Mouse (Mus musculus) adipocyte (in vitro differentiated cells): ENCODE data around the gene Pak4.
A peak's percentile ranks its signal among the peaks of the same experiment; 100 is the strongest.
"Not testable (repeated sequence)": the region's sequence is repeated elsewhere in the genome, so short reads cannot be mapped to it uniquely, and the experiment has no call there.

Experiments used
- DNase-seq: peaks from one replicate; pipeline ENCODE4 v3.0.0-alpha.2; 2016; ENCODE audit warnings: low spot score

Pak4 gene

DNA sequence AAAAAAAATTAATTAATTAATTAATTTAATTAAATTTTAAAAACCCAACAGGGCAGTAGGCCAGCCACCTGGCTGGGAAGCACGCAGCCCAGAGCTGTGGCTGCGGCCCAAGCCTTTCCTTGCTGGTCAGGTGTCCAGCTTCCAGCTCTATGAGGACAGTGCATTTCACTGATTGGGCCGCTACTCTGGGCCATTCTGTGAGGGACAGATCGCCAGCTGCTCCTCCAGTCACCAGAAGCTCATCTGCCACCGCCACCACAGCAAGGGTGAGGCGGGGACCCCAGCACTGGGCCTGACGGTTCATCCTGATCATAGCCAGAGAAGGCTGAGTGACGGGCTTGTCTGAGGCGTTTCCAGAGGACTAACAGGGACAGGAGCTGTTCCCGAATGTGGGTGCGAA, 36.0 kb downstream of the Pak4 start:
- DNase-seq: no peak

DNA sequence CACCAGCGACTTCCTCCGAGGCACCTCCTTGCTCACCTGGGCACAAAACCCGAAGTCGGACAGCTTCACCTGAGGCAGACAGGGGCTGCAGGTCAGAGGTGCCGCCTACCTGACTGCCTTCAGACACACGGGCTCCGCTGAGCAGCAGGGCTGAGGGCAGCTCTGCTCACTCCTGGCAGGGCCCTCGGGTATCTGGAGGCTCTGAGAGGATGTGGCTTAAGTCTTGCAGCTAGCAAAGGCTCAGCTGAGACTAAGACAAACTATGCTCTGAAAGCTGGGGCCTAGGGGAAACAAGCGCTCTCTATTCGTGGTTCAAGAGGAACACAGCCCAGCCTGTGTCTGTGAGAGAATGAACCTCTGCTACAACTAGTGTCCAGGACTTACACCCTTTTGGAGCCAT, 37.1 kb downstream of the Pak4 start:
- DNase-seq: no peak

DNA sequence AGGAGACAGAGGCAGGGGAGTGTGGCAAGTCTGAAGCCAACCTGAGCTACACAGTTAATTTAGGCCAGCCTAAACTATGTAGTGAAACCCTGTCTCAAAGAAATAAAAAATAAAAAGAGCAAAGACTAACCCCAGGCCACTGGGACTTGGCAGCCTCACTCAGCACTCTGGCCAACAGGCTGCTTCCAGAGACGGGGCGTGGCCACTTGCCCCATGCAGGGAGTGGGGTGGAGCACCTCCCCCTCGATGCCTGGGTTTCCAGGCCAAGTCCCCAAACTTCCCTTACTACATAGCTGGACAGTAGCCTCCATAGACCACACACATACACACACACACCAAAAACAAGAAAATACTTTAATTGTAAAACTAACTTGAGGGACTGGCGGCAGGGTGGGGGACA, 39.5 kb downstream of the Pak4 start:
- DNase-seq: peak; percentile 82

DNA sequence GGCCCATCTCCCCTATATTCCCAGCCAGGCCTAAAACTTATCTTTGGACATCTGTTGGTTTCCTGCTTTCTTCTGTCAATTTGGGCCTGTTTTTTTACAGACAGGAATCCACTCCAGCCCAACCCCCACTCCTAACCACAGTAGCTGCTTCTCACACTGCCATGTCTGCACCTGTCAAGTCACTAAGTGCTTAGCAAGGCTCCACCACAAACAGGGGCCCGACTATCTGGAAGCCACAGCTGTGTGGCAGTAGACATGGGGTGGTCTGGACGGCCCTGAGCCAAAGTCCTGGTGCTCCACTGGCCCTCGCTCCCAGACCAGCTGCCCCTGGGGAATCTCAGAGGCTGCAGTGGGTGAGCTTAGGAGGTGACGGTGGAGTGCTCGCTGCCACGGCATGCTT, 40.3 kb downstream of the Pak4 start:
- no peak for DNase-seq

DNA sequence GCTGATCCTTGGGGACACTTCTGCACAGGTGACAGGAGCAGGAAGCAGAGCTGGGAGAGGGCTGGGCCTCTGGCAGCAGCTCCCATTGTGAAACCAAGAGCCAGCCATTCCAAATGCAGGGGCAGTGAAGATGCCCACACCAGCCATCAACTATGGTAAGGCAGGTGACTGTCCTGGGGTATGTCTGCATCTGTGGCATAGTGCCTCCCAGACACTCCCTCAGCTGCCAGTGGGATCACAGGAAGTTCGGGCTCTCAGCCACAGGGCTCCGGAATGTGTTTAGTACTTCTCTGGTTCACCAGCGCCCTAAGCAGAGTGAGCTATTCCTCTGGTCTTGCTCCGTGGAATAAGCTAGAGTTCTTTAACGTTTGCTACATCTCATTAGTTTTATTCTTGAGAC, 40.9 kb downstream of the Pak4 start:
- no peak for DNase-seq

DNA sequence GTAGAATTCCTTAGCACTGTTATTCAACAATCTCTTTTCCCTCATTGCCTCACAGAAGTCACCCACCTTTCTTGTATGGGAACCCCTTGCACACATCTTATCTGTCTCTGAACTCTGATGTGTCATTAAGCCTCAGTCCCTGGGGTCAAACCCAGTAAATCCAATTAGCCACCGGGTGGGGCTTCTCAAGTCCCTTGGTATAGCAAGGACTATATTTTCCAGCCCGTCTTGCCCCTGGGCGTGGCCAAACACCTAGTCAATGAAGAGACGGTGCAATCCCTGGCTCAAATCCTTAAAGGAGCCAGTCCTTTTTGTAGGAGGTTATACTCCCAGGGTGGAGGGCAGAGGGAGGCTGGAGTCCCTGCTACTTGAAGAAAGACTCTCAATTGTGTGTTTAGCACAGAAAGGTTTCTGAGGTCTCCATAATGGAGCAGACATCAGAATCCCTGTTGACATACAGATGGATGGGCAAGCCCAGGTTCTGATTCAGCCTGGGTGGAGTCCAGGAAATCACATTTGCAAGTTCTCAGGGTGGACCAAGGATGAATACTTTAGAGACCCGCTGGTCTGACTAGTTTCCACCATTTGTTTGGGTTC, 41.9 kb downstream of the Pak4 start:
- no peak for DNase-seq

DNA sequence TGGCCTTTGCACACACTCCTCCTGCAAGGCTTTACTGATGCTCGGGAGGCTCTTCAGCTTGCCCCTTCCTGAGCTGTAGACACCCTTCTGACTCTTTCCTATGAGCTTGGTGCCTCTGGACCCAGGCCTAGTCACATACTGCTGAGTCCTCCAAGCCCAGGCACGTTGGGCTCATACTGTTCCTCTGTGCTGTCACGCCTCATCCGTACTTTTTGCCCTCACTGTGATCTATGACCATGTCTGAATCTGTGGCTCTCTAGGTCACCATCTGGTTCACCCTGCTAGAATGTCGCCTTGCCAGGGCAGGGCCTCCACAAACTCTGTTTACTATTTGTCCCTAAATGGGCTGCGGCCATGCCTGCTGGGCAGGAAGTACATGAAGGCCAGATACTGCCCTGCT, 44.9 kb downstream of the Pak4 start:
- DNase-seq: no peak

DNA sequence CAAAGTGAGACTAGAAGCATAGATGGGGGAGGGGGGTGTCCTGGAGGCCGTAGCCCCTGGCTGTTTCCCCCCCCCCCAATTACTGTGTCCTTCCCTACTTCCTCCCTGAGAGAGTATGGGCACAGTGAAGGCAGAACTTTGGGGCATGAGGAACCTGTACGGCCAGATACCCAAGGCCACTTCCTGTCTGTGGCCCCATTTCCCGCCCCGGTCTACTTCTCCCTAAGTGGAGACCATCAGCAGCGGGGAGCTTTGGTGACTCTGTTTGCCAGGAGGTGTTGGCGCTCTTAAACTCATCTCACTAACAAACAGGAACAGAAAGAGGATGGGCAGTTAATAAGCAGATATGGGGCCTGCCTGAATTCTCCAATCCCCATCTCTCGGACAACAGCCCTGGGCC, 50.4 kb downstream of the Pak4 start:
- DNase-seq: no peak

DNA sequence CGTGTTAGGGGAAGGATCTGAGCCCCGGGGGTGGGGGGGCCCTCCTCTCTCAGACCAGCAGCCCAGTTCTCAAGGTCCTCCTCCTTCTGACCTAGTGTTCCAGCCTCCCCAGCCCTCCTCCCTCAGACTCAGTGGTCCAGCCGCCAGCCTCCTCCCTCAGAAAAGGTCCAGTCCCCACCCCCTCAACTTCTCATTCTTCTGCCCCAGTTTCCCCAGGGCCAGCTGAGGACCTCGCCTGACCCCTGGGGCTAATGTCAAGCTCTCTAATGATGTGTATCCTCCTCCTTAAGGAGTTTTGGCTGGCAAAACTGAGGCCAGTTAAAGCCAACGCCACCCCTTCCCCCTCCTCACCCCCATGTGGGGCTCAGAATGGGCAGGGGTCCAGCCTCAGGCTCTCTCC, 50.8 kb downstream of the Pak4 start, which contains the start of gene Nccrp1:
Nccrp1 (minus strand) TSS at position 101 of the 400 bp plus-strand sequence.
- no peak for DNase-seq

DNA sequence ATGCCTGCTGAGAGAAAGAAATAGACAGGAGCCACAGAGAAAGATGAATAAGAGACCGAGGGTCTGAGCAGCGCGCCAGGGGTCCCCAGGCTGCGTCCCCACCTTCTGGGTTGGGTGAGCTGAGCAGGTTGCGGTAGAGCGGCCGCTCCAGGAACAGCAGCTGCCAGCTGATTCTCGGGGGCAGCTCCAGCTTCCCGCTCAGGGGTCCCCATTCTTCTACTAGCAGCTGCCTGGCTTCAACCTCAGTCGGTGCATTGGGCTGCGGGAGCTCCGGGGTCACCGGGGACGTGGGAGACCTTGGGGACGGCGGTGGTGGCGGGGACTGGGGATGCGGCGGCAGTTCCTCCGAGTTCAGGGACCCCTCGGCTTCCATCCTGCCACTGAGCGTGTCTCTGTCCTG, 51.3 kb downstream of the Pak4 start:
- no peak for DNase-seq

DNA sequence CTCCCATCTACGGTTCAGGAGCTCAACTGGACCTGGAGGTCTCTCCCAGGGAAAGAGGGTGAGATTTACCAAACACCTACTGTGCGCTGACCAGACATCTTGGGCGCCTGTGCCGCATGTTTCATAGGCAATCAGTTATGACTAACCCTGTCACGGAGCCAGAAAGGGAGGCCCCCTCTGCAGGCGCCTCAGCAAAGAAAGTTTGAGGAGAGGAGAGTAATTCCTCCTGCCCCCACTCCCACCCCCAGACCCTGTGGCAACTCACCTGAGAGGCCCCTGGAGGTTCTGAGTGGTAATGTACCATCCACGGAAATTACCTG, 52.1 kb downstream of the Pak4 start:
- no peak for DNase-seq

DNA sequence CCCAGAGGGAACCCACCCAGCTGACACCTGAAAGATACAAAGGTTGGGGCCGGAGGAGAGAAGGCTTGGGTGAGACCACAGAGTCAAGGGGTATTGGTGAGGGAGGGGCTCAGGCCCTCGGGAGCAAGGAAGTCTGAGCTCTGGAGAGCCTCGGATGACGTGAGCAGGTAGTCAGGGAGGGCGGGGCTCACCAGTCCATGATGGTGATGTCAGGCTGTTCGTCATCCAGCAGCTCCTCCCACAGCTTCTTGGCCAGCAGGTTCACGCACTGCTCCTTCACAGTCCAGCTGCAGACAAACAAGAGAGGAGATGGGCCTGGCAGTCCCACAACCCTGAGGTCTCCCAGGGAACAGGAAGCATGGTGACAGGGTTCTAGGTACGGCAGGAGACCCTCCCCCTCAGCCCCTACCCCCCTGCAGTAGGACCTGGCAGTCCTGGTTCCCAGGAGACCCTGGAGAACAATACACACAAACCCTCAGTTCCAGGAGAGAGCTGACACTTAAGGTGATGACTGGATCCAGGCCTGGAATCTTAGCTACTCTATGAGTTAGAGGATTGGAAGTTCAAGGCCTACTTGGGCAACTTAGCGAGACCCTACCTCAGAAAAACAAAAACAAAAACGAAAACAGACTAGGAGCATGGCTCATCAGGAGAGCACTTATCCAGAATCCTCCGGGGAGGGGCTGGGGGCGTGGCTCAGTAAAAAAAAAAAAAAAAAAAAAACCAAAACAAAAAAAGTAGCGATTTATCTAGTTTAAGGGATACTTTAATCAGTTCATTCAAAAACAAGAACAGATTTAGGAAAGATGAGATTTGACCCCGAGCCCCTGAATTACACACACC, 52.7 kb downstream of the Pak4 start:
- DNase-seq: no peak

DNA sequence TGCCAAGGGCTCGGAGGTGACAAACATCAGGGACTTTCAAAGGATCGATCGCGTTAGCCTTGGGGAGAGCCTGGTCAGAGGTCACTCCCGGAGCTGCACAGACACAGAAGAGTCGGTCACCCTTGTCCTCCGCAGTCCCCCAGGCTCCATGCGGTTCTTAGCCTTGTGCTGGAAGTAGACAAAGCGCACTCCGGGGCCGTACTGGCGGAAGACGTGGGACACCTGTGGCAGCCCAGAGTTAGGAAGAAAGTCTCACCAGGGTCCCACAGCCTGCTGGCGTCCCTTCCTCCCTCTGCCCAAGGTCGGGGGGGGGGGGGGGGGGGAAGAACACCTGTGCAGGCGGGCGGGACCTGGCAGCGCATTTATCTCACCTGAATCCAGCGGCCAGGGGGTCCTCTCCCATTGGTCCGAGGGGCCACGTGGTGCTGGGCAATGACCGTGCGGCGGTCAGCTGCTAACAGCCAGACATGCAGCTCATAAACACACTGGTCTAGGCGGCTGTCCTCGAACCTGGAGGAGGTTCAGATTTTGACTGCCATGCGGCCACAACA, 53.9 kb downstream of the Pak4 start:
- DNase-seq: no peak

DNA sequence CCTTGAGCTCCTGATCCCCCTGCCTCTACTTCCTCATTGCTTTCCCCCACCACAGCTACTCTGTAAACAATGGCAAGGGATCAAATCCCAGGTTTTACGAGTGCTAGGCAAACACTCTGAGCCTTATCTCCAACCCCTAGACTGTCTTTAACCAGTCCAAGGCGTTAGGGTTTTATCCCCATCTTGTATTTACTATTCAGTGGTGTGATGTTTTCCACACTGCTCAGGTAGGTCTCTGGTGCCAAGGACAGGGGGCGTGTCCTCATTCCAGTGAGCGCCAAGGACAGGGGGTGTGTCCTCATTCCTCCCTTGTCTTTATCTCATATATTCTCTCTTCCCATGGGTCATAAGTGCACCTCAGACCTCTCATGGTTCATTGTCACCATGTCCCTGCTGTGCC, 57.5 kb downstream of the Pak4 start, which contains the start of gene Sycn:
Sycn (plus strand) TSS at position 360 of the 400 bp plus-strand sequence.
- no peak for DNase-seq

DNA sequence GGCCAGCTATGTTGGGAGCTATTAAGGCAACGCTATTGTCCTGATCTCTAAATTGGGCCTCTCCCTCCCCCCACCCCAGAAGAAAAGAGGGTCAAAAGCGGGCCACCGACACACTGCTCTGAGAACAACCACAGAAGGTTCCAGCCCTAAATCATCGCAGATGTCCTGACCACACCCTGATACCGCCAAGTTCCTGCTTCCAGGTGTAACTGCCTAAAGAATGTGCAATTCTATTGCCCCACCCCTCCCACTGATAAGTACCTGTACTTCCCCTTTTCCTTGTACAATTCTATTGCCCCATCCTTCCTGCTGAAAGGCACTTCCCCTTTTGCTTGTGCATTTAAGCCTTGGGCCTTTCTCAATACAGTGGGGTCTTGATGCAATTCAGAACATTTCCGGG, 59.1 kb downstream of the Pak4 start:
- not testable (repeated sequence) for DNase-seq

DNA sequence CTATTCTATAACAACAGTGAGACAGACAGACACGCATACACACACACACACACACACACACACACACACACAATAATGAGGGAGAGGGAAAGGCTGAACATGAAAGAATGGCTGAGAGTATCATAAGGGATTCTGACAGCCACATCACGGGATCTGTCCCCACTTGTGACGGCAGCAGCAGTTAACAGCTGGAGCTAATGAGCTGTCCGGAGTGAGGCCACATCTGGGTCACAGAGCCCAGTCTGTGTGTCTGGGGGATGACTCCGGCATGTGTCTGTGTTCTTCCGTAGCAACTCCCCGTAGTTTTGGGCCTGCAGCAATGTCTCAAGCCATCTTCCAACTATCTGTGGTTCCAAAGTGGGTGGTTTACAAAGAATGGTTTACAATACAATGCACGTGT, 66.0 kb downstream of the Pak4 start:
- DNase-seq: no peak

DNA sequence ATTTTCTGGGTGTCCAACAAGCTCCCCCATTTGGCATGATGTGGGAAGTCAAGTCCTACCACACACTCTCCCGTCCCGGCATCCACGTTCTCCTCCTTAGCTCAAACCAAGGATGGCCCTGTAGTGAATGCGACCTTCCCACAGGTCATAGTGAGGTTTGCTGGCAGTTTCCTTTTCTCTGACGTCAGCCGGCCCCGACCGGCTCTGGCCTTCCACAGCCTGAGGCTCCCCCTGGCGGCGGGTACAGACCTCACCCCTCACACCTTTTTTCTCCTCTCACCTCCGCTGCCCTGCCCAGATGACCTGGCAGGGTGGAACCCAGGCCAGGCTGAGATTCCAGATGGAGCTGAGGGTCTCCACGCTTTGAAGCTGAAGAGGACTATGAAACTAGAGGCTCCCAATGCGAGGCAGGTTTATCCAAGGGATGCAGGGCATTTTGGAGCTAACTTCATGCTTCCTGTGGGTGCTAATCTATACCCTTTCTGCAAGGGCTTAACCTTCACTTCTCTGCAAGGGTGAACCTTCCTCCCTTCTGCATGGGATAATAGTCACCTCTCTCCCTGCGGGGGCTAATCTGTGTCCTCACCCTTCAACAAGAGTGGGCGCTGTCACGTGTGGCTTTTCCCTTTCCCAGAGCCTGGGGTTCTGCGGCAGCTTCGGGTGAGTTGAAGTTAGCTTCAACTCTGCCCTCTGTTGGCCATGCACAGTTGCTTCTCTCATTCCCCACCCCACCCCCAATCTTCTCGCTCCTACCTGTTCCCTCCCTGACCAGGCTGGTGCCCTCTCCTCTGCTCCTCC, 69.9 kb downstream of the Pak4 start:
- peak; percentile 36 for DNase-seq

DNA sequence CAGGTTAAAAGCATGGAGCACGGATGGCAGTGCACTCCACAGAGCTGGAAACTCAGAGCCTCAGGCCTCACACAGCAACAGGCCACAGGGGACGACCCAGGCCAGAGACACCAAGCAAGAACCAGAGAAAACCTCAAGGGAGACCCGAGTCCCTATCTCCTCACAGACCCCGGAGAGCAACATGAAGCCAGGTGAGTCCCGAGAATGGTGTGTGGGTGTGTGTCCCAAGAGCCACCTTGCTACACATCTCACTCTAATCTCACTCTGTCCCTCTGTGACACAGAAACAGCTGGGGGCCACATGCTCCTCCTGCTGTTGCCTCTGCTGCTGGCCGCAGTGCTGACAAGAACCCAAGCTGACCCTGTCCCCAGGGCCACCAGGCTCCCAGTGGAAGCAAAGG, 75.4 kb downstream of the Pak4 start, which contains the start of gene Ifnl3:
Ifnl3 (plus strand) TSS at position 301 of the 400 bp plus-strand sequence.
- not testable (repeated sequence) for DNase-seq

DNA sequence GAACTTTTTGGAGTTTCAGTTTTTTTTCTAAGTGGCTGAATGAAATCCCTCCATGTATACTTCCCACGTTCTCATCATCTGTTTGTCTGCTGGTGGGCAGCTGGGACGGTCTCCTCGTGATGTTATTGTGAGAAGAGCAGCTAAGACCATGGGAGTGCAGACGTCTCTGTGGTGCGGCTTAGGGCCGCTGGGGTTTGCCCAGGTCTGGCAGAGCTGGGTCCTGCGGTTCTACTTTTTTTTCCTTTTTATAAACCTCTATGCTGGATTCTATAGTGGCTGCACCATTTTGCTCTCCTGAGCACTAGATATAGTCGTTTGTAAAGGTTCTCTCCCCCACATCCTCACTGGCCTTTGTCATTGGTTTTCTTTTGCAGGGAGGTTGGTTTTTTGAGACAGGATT, 86.5 kb downstream of the Pak4 start:
- DNase-seq: no peak

DNA sequence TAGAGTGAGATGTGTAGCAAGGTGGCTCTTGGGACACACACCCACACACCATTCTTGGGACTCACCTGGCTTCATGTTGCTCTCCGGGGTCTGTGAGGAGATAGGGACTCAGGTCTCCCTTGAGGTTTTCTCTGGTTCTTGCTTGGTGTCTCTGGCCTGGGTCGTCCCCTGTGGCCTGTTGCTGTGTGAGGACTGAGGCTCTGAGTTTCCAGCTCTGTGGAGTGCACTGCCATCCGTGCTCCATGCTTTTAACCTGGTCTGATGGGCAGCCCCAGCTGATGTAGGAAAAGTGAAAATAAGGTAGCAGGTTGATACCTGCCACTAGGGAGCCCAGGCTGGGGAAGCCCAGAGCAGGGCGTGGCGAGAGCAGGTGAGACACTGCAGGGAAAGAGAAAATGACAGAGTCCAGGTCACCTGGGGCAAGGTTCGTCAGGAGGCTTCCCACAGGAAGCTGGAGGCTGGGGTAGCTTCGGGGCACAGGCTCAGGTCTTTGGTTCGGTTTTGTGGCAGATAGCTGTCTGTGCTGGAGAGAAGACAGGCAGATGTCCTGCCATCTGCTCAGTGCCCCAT, 87.5 kb downstream of the Pak4 start, which contains the start of gene Ifnl2:
Ifnl2 (minus strand) TSS at position 51 of the 570 bp plus-strand sequence.
- not testable (repeated sequence) for DNase-seq

DNA sequence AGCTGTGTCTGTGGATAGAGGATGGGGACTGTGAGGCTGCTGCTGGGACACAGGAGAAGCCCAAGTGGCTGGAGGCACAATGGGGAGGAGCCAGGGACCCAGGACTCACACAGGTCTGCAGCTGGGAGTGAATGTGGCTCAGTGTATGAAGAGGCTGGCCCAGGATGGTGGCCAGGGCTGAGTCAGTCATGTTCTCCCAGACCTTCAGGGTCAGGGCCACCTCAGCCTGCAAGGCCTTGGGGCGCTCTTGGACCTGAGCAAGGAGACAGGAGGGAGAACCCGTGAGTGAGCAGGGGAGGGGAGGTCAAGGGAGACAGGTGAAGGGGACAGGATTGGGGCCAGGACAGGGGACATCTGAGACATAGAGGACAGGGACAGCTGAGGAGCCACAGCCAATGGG, 88.9 kb downstream of the Pak4 start:
- not testable (repeated sequence) for DNase-seq
